Mouse (Mus musculus): ENCODE results near the gene Fitm2. TPM values are rescaled to one million over a fixed set of nuclear protein-coding genes. Genes with fewer than 3 reads are reported as not detected.

Fitm2 gene
- polyA plus RNA-seq, 1 experiment: 15.4 TPM

GRCm38 (mm10) chr2:163422895-163423660, 49.4 kb downstream of the Fitm2 start:
- H3K36me3 ChIP-seq (ENCODE audit: control insufficient read depth, insufficient read depth, low read length): no peaks in the 10 kb centered on the region
- 34% methylated on average over 9 of the region's 9 CpGs for WGBS
- H3K4me1 ChIP-seq (replicated peaks; ENCODE audit: control insufficient read depth, insufficient read depth, low read length): peaks cover 6% of the 10 kb centered on the region
- TF ChIP-seq POLR2A (IDR thresholded peaks at IDR 0.05; ENCODE audit: control insufficient read depth, extremely low read depth, insufficient read depth, low read length, poor library complexity) (no peak), CTCF (IDR thresholded peaks at IDR 0.05; ENCODE audit: borderline replicate concordance, control insufficient read depth, extremely low read depth, insufficient read depth, low read length, poor library complexity) (no peak)
- no peak overlapping the region for H3K4me3 ChIP-seq (ENCODE audit: control insufficient read depth, insufficient read depth, low read length)
- H3K27me3 ChIP-seq (ENCODE audit: control insufficient read depth, insufficient read depth, low read length): no peaks in the 10 kb centered on the region
- no peak for DNase-seq
- H3K27ac ChIP-seq (ENCODE audit: control insufficient read depth, insufficient read depth, low read length): no peak overlapping the region

GRCm38 (mm10) chr2:163420366-163420886, 52.0 kb downstream of the Fitm2 start:
- no peaks in the 10 kb centered on the region for H3K27me3 ChIP-seq (ENCODE audit: control insufficient read depth, insufficient read depth, low read length)
- TF ChIP-seq CTCF (IDR thresholded peaks at IDR 0.05; ENCODE audit: borderline replicate concordance, control insufficient read depth, extremely low read depth, insufficient read depth, low read length, poor library complexity) (no peak), POLR2A (IDR thresholded peaks at IDR 0.05; ENCODE audit: control insufficient read depth, extremely low read depth, insufficient read depth, low read length, poor library complexity) (no peak)
- no peak overlapping the region for H3K27ac ChIP-seq (ENCODE audit: control insufficient read depth, insufficient read depth, low read length)
- peak overlapping the region; percentile 79 for H3K4me3 ChIP-seq (ENCODE audit: control insufficient read depth, insufficient read depth, low read length)
- 16% methylated on average over 10 of the region's 10 CpGs for WGBS
- peaks cover 7% of the 10 kb centered on the region for H3K4me1 ChIP-seq (replicated peaks; ENCODE audit: control insufficient read depth, insufficient read depth, low read length)
- no peaks in the 10 kb centered on the region for H3K36me3 ChIP-seq (ENCODE audit: control insufficient read depth, insufficient read depth, low read length)
- DNase-seq: peak; percentile 17

GRCm38 (mm10) chr2:163419346-163420045, 52.9 kb downstream of the Fitm2 start:
- Histone ChIP-seq H3K36me3 (ENCODE audit: control insufficient read depth, insufficient read depth, low read length) (no peaks in the 10 kb centered on the region; the same call in 1 of the 2 replicates), H3K4me1 (replicated peaks; ENCODE audit: control insufficient read depth, insufficient read depth, low read length) (peaks cover 7% of the 10 kb centered on the region), H3K27me3 (ENCODE audit: control insufficient read depth, insufficient read depth, low read length) (no peaks in the 10 kb centered on the region), H3K27ac (ENCODE audit: control insufficient read depth, insufficient read depth, low read length) (peak overlapping the region; percentile 32; the same call in 1 of the 2 replicates), H3K4me3 (ENCODE audit: control insufficient read depth, insufficient read depth, low read length) (peak overlapping the region; percentile 88)
- TF ChIP-seq POLR2A (IDR thresholded peaks at IDR 0.05; ENCODE audit: control insufficient read depth, extremely low read depth, insufficient read depth, low read length, poor library complexity) (peak; percentile 57), CTCF (IDR thresholded peaks at IDR 0.05; ENCODE audit: borderline replicate concordance, control insufficient read depth, extremely low read depth, insufficient read depth, low read length, poor library complexity) (peak; percentile 60)
- WGBS: under 1% methylated on average over 71 of the region's 71 CpGs
- peak; percentile 99 for DNase-seq

GRCm38 (mm10) chr2:163418841-163419345, 53.5 kb downstream of the Fitm2 start:
- H3K27me3 ChIP-seq (ENCODE audit: control insufficient read depth, insufficient read depth, low read length): no peaks in the 10 kb centered on the region
- peak; percentile 51 for DNase-seq
- H3K27ac ChIP-seq (ENCODE audit: control insufficient read depth, insufficient read depth, low read length): no peak overlapping the region; the same call in 1 of the 2 replicates
- peak overlapping the region; percentile 88 for H3K4me3 ChIP-seq (ENCODE audit: control insufficient read depth, insufficient read depth, low read length)
- under 1% methylated on average over 50 of the region's 50 CpGs for WGBS
- H3K36me3 ChIP-seq (ENCODE audit: control insufficient read depth, insufficient read depth, low read length): peaks cover under 1% of the 10 kb centered on the region; the same call in 1 of the 2 replicates
- no peak for TF ChIP-seq CTCF (IDR thresholded peaks at IDR 0.05; ENCODE audit: borderline replicate concordance, control insufficient read depth, extremely low read depth, insufficient read depth, low read length, poor library complexity)
- no peak for TF ChIP-seq POLR2A (IDR thresholded peaks at IDR 0.05; ENCODE audit: control insufficient read depth, extremely low read depth, insufficient read depth, low read length, poor library complexity)
- H3K4me1 ChIP-seq (replicated peaks; ENCODE audit: control insufficient read depth, insufficient read depth, low read length): peaks cover 7% of the 10 kb centered on the region

GRCm38 (mm10) chr2:163417830-163418229, 54.6 kb downstream of the Fitm2 start:
- no peaks in the 10 kb centered on the region for H3K27me3 ChIP-seq (ENCODE audit: control insufficient read depth, insufficient read depth, low read length)
- H3K4me1 ChIP-seq (replicated peaks; ENCODE audit: control insufficient read depth, insufficient read depth, low read length): peaks cover 8% of the 10 kb centered on the region
- no peak overlapping the region for H3K27ac ChIP-seq (ENCODE audit: control insufficient read depth, insufficient read depth, low read length)
- peaks cover 11% of the 10 kb centered on the region for H3K36me3 ChIP-seq (ENCODE audit: control insufficient read depth, insufficient read depth, low read length)
- no peak for DNase-seq
- TF ChIP-seq POLR2A (IDR thresholded peaks at IDR 0.05; ENCODE audit: control insufficient read depth, extremely low read depth, insufficient read depth, low read length, poor library complexity): no peak
- TF ChIP-seq CTCF (IDR thresholded peaks at IDR 0.05; ENCODE audit: borderline replicate concordance, control insufficient read depth, extremely low read depth, insufficient read depth, low read length, poor library complexity): no peak
- no peak overlapping the region for H3K4me3 ChIP-seq (ENCODE audit: control insufficient read depth, insufficient read depth, low read length)

- TF ChIP-seq POLR2A (IDR thresholded peaks at IDR 0.05; ENCODE audit: control insufficient read depth, extremely low read depth, insufficient read depth, low read length, poor library complexity) (no peak), CTCF (IDR thresholded peaks at IDR 0.05; ENCODE audit: borderline replicate concordance, control insufficient read depth, extremely low read depth, insufficient read depth, low read length, poor library complexity) (no peak)
- H3K36me3 ChIP-seq (ENCODE audit: control insufficient read depth, insufficient read depth, low read length): peaks cover 12% of the 10 kb centered on the region
- DNase-seq: no peak
- 90% methylated on average over 6 of the region's 6 CpGs for WGBS
- H3K4me1 ChIP-seq (replicated peaks; ENCODE audit: control insufficient read depth, insufficient read depth, low read length): peaks cover 10% of the 10 kb centered on the region
- no peak overlapping the region for H3K27ac ChIP-seq (ENCODE audit: control insufficient read depth, insufficient read depth, low read length)
- no peak overlapping the region for H3K4me3 ChIP-seq (ENCODE audit: control insufficient read depth, insufficient read depth, low read length)
- H3K27me3 ChIP-seq (ENCODE audit: control insufficient read depth, insufficient read depth, low read length): no peaks in the 10 kb centered on the region
Measured at GRCm38 (mm10) chr2:163417026-163417425, 55.4 kb downstream of the Fitm2 start.

Other genes with a start within 250 kb of the Fitm2 start
- 3.3 and 14.7 TPM in 2 replicates for gene Jph2, start 74.6 kb downstream of the Fitm2 start, polyA plus RNA-seq (2012; rRNA removed)
- gene Oser1, start 47.9 kb downstream of the Fitm2 start, polyA plus RNA-seq (2012; rRNA removed): 18.5 and 19.3 TPM in 2 replicates
- 1.7 and 3.1 TPM in 2 replicates for gene Gdap1l1, start 34.2 kb downstream of the Fitm2 start, polyA plus RNA-seq (2012; rRNA removed)
- gene R3hdml, start 19.7 kb upstream of the Fitm2 start, polyA plus RNA-seq (2012; rRNA removed): 0.35 TPM in 1 of 2 replicates, not detected in the other
- gene Hnf4a, start 34.2 kb upstream of the Fitm2 start, polyA plus RNA-seq (2012; rRNA removed): 0.44 and 0.89 TPM in 2 replicates
- gene Ttpal, start 129.7 kb upstream of the Fitm2 start, polyA plus RNA-seq (2012; rRNA removed): 63.2 and 72.5 TPM in 2 replicates
- gene Serinc3, start 172.5 kb upstream of the Fitm2 start, polyA plus RNA-seq (2012; rRNA removed): 279 and 281 TPM in 2 replicates
- 56.7 and 64.7 TPM in 2 replicates for gene Pkig, start 185.8 kb upstream of the Fitm2 start, polyA plus RNA-seq (2012; rRNA removed)